Mouse (Mus musculus) liver, postnatal 0 days (tissue): ENCODE data around the gene Ppm1l. TPM values are rescaled to one million over a fixed set of nuclear protein-coding genes. Genes with fewer than 3 reads are reported as not detected.

Experiments
- ATAC-seq: fragments of 200-750 bp; cut with Nextera tagmentation; 2 replicates; pipeline ENCODE4 v1.8.0; 2017; ENCODE audit warnings: mild to moderate bottlenecking, moderate library complexity
- DNase-seq: peaks from one replicate; pipeline ENCODE4 v3.0.0-alpha.2; 2016
- H3K27ac ChIP-seq: fragments of 300-500 bp; sonication (generic); 2 replicates; pipeline ENCODE4 v1.5.1; 2014; ENCODE audit warnings: antibody characterized with exemption, moderate library complexity, mild to moderate bottlenecking, low read depth
- H3K27me3 ChIP-seq: fragments of 300-500 bp; sonication (generic); 2 replicates; pipeline ENCODE4 v1.6.1; 2014; ENCODE audit warnings: low read length, control low read depth, mixed read lengths; ENCODE audit not compliant: insufficient read depth
- H3K36me3 ChIP-seq: fragments of 300-500 bp; sonication (generic); replicated peaks from 2 replicates; pipeline ENCODE4 v1.6.1; 2014; ENCODE audit warnings: mild to moderate bottlenecking, control low read depth, low read length, moderate library complexity, mixed read lengths; ENCODE audit not compliant: insufficient read depth
- H3K4me1 ChIP-seq: fragments of 300-500 bp; sonication (generic); 2 replicates; pipeline ENCODE4 v1.6.1; 2014; ENCODE audit warnings: antibody characterized with exemption, mild to moderate bottlenecking, control low read depth; ENCODE audit not compliant: insufficient read depth
- H3K4me2 ChIP-seq: fragments of 300-500 bp; sonication (generic); 2 replicates; pipeline ENCODE4 v1.6.1; 2014; ENCODE audit warnings: low read depth, mild to moderate bottlenecking, low read length, moderate library complexity, mixed read lengths
- H3K4me3 ChIP-seq: fragments of 300-500 bp; sonication (generic); 2 replicates; pipeline ENCODE4 v1.5.1; 2014; ENCODE audit warnings: low read depth, low read length
- H3K9ac ChIP-seq: fragments of 300-500 bp; sonication (generic); replicated peaks from 2 replicates; pipeline ENCODE4 v1.6.1; 2014; ENCODE audit warnings: mild to moderate bottlenecking, moderate library complexity
- H3K9me3 ChIP-seq: fragments of 300-500 bp; sonication (generic); 2 replicates; pipeline ENCODE4 v1.6.1; 2016; ENCODE audit warnings: mild to moderate bottlenecking, control low read depth, low read length, mixed read lengths
- CTCF ChIP-seq: sonication (generic); IDR thresholded peaks from 2 replicates; pipeline ENCODE4 v1.5.1; 2016; ENCODE audit warnings: antibody characterized with exemption, low read depth
- EP300 ChIP-seq: IDR thresholded peaks from 2 replicates; pipeline ENCODE4 v1.6.1; 2016; ENCODE audit warnings: antibody characterized with exemption, low read depth, mild to moderate bottlenecking
- WGBS: fragments of 180-500 bp; shearing (Covaris S2); extraction: QIAGEN DNeasy Blood & Tissue Kit; methylation state at CpG from one replicate; pipeline ENCODE4 v1.1.7; 2014; ENCODE audit not compliant: insufficient replicate concordance; 5-methylcytosine and 5-hydroxymethylcytosine counted together
- polyA plus RNA-seq: library from polyadenylated mRNA; unstranded; fragments of >200 nt; fragmentation: Nextera tagmentation; extraction: Ambion mirVana; gene quantifications from 2 replicates; pipeline ENCODE4 v1.2.1, GENCODE M21; 2015

The Ppm1l gene
- polyA plus RNA-seq, 1 experiment from 2014 or later: 2.8 TPM

GRCm38 (mm10) chr3:69446989-69447388 lies 130.3 kb downstream of the Ppm1l start:
- H3K36me3 ChIP-seq: no peaks in the 10 kb centered on the region
- H3K27ac ChIP-seq: no peak overlapping the region
- no peak overlapping the region for H3K4me2 ChIP-seq
- no peak overlapping the region for H3K9ac ChIP-seq
- TF ChIP-seq CTCF: no peak
- TF ChIP-seq EP300: no peak
- ATAC-seq: no peak
- no peaks in the 10 kb centered on the region for H3K27me3 ChIP-seq
- no peaks in the 10 kb centered on the region for H3K9me3 ChIP-seq
- 43% methylated on average over 5 of the region's 5 CpGs for whole genome bisulfite sequencing
- no peak for DNase-seq
- H3K4me1 ChIP-seq: no peaks in the 10 kb centered on the region
- H3K4me3 ChIP-seq: no peak overlapping the region

DNA sequence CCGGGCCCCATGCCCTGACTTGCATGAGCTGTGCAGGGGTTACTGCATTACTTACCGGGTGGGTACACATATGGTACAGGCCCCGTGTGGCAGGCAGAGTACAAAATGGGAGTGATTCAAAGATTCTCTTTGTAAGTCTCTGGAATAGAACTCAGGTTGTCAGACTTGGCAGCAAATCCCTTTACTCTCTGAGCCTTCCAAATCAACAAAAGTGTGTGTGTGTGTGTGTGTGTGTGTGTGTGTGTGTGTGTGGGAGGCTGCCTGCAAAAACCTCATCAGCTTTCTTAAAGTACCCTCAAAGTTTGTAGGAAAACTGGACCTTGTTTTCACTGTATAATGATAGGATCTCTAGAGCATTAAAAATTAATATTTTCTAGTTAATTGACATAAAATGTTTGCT lies 132.4 kb downstream of the Ppm1l start:
- DNase-seq: no peak
- Histone ChIP-seq H3K9ac (no peak overlapping the region), H3K9me3 (no peaks in the 10 kb centered on the region), H3K27ac (no peak overlapping the region), H3K36me3 (no peaks in the 10 kb centered on the region), H3K27me3 (no peaks in the 10 kb centered on the region), H3K4me2 (no peak overlapping the region), H3K4me1 (no peaks in the 10 kb centered on the region), H3K4me3 (no peak overlapping the region)
- WGBS: 78% methylated on average over 3 of the region's 3 CpGs
- no peak for ATAC-seq
- TF ChIP-seq EP300 (no peak), CTCF (no peak)

- WGBS: 64% methylated on average over 3 of the region's 3 CpGs
- Histone ChIP-seq H3K9ac (no peak overlapping the region), H3K4me1 (no peaks in the 10 kb centered on the region), H3K4me3 (no peak overlapping the region), H3K27ac (no peak overlapping the region), H3K36me3 (no peaks in the 10 kb centered on the region), H3K27me3 (no peaks in the 10 kb centered on the region), H3K4me2 (no peak overlapping the region), H3K9me3 (no peaks in the 10 kb centered on the region)
- DNase-seq (no peak), ATAC-seq (no peak)
- TF ChIP-seq EP300: no peak
These were observed 137.7 kb downstream of the Ppm1l start for GRCm38 (mm10) chr3:69454330-69454729.

GRCm38 (mm10) chr3:69456071-69456470 lies 139.4 kb downstream of the Ppm1l start:
- H3K9ac ChIP-seq: no peak overlapping the region

DNA sequence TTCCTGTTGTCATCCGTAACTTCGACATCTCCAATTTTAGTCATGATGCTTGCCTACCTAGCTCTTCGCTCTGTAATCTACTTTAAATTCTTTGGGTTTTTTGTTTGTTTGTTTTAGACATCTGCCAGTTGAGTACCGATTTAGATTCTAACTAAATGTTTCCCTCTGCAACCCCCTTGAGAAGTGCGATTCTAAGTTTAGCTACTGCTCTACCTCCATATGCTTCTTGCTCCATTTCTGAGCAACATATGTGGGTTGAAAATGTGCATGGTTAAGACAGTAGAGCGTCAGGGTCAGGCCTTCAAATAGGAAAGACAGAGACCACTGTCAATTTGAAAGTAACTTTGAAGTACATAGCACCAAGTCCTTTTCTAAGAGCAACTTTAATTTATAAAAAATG lies 142.1 kb downstream of the Ppm1l start:
- no peaks in the 10 kb centered on the region for H3K36me3 ChIP-seq
- DNase-seq: no peak
- H3K27me3 ChIP-seq: no peaks in the 10 kb centered on the region
- H3K27ac ChIP-seq: no peak overlapping the region
- H3K9ac ChIP-seq: no peak overlapping the region
- H3K4me2 ChIP-seq: no peak overlapping the region
- TF ChIP-seq EP300 (no peak), CTCF (no peak)
- H3K4me3 ChIP-seq: no peak overlapping the region
- H3K4me1 ChIP-seq: no peaks in the 10 kb centered on the region
- no peaks in the 10 kb centered on the region for H3K9me3 ChIP-seq
- 87% methylated on average over 6 of the region's 6 CpGs for WGBS
- no peak for ATAC-seq

More at GRCm38 (mm10) chr3:69456071-69456470, 139.4 kb downstream of the Ppm1l start:
- Histone ChIP-seq H3K4me1 (no peaks in the 10 kb centered on the region), H3K27ac (no peak overlapping the region), H3K4me2 (no peak overlapping the region), H3K36me3 (no peaks in the 10 kb centered on the region), H3K27me3 (no peaks in the 10 kb centered on the region), H3K4me3 (no peak overlapping the region), H3K9me3 (no peaks in the 10 kb centered on the region)
- no peak for ATAC-seq
- WGBS: 82% methylated on average over 5 of the region's 5 CpGs
- no peak for TF ChIP-seq EP300
- no peak for TF ChIP-seq CTCF
- no peak for DNase-seq

DNA sequence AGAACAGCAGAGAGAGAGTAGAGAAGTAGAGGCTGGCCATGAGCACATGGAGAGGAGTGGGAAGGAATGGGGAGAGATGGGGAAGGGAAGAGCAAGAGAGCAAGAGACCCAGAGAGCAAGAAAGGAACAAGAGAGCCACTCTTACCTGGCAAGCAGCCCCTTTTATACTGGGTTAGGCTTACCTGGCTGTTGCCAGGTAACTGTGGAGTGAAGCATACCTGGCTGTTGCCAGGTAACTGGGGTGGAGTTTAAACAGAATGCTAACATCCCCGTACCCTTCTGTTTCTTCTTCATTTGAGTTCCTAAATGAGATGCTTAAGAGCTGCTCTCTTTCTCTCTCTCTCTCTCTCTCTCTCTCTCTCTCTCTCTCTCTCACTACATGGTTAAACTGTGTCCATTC lies 145.3 kb downstream of the Ppm1l start:
- no peak overlapping the region for H3K9ac ChIP-seq
- H3K4me1 ChIP-seq: no peaks in the 10 kb centered on the region
- DNase-seq (no peak), ATAC-seq (no peak)
- no peaks in the 10 kb centered on the region for H3K27me3 ChIP-seq
- no peaks in the 10 kb centered on the region for H3K9me3 ChIP-seq
- no peak overlapping the region for H3K4me2 ChIP-seq
- H3K36me3 ChIP-seq: no peaks in the 10 kb centered on the region
- no peak overlapping the region for H3K4me3 ChIP-seq
- TF ChIP-seq CTCF (no peak), EP300 (no peak)
- 56% methylated on average over 1 of the region's 1 CpGs for WGBS
- H3K27ac ChIP-seq: no peak overlapping the region

DNA sequence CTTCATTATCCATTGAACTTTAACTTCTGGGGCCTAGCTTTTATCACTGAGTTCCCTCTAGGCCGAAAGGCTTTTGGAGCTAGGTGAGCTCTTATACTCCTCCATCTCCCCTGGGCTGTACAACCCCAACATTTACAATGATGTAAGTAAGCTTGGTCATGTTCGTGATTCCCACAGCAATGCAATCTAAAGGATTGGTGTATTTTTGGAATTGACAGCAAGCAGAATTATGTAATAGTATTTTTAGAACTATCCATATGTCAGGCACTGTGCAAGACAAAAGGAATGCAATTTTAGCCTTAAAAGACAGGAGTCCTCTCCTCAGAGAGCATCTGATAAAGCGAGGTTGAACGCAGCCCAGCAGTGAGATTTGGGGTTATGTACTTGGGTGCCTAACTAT lies 149.1 kb downstream of the Ppm1l start:
- Histone ChIP-seq H3K4me2 (no peak overlapping the region), H3K27ac (no peak overlapping the region), H3K27me3 (no peaks in the 10 kb centered on the region), H3K9me3 (no peaks in the 10 kb centered on the region), H3K4me3 (no peak overlapping the region), H3K36me3 (no peaks in the 10 kb centered on the region), H3K9ac (no peak overlapping the region), H3K4me1 (no peaks in the 10 kb centered on the region)
- 87% methylated on average over 4 of the region's 4 CpGs for WGBS
- TF ChIP-seq EP300 (no peak), CTCF (no peak)
- DNase-seq: no peak
- ATAC-seq: no peak
